Mouse (Mus musculus) heart, postnatal 0 days (tissue): ENCODE results near the gene Hist1h4c. TPM values are rescaled to one million over a fixed set of nuclear protein-coding genes. Genes with fewer than 3 reads are reported as not detected.
"Not testable (repeated sequence)": the region's sequence is repeated elsewhere in the genome, so short reads cannot be mapped to it uniquely, and the experiment has no call there.

ENCODE experiments used
- ATAC-seq: fragments of 200-750 bp; cut with Nextera tagmentation; 2 replicates; pipeline ENCODE4 v1.8.0; 2017; ENCODE audit warnings: low read depth, moderate number of reproducible peaks, moderate library complexity; ENCODE audit not compliant: insufficient read depth
- DNase-seq: peaks from one replicate; pipeline ENCODE4 v3.0.0-alpha.2; 2016; ENCODE audit warnings: low spot score
- H3K27ac ChIP-seq: fragments of 300-500 bp; sonication (generic); 2 replicates; pipeline ENCODE4 v1.5.1; 2014; ENCODE audit warnings: low read depth, mild to moderate bottlenecking
- H3K27me3 ChIP-seq: fragments of 300-500 bp; sonication (generic); 2 replicates; pipeline ENCODE4 v1.6.1; 2014; ENCODE audit warnings: low read length, mixed read lengths; ENCODE audit not compliant: control insufficient read depth, insufficient read depth
- H3K36me3 ChIP-seq: fragments of 300-500 bp; sonication (generic); replicated peaks from 2 replicates; pipeline ENCODE4 v1.6.1; 2014; ENCODE audit warnings: low read length, mixed read lengths; ENCODE audit not compliant: control insufficient read depth, insufficient read depth
- H3K4me1 ChIP-seq: fragments of 300-500 bp; sonication (generic); 2 replicates; pipeline ENCODE4 v1.6.1; 2014; ENCODE audit warnings: antibody characterized with exemption; ENCODE audit not compliant: control insufficient read depth, insufficient read depth
- H3K4me2 ChIP-seq: fragments of 300-500 bp; sonication (generic); 2 replicates; pipeline ENCODE4 v1.6.1; 2014; ENCODE audit warnings: low read depth, mild to moderate bottlenecking, low read length, moderate library complexity
- H3K4me3 ChIP-seq: fragments of 300-500 bp; sonication (generic); 2 replicates; pipeline ENCODE4 v1.5.1; 2014; ENCODE audit warnings: low read depth, low read length
- H3K9ac ChIP-seq: fragments of 300-500 bp; sonication (generic); replicated peaks from 2 replicates; pipeline ENCODE4 v1.6.1; 2014; ENCODE audit warnings: low read depth, low read length, mixed read lengths
- H3K9me3 ChIP-seq: fragments of 300-500 bp; sonication (generic); replicated peaks from 2 replicates; pipeline ENCODE4 v1.6.1; 2016; ENCODE audit warnings: low read length; ENCODE audit not compliant: control insufficient read depth
- CTCF ChIP-seq: IDR thresholded peaks from 2 replicates; pipeline ENCODE4 v1.5.1; 2016; ENCODE audit warnings: antibody characterized with exemption, control low read depth, low read depth
- EP300 ChIP-seq: IDR thresholded peaks from 2 replicates; pipeline ENCODE4 v1.6.1; 2016; ENCODE audit warnings: antibody characterized with exemption, low read depth
- WGBS: fragments of 180-500 bp; shearing (Covaris S2); extraction: QIAGEN DNeasy Blood & Tissue Kit; methylation state at CpG from one replicate; pipeline ENCODE4 v1.1.7; 2014; 5-methylcytosine and 5-hydroxymethylcytosine counted together
- polyA plus RNA-seq: library from polyadenylated mRNA; unstranded; fragments of >200 nt; fragmentation: Nextera tagmentation; extraction: Ambion mirVana; gene quantifications from 2 replicates; pipeline ENCODE4 v1.2.1, GENCODE M21; 2015
- total RNA-seq: library from RNA; depleted of rRNA; stranded (reverse); fragments of >200 nt; gene quantifications from 2 replicates; pipeline ENCODE4 v1.2.3, GENCODE M21; 2014; ENCODE audit warnings: low replicate concordance; rRNA removed

The Hist1h4c gene
- total RNA-seq (1,145 and 1,607 TPM in 2 replicates), polyA plus RNA-seq (1.5 and 1.7 TPM in 2 replicates)

DNA sequence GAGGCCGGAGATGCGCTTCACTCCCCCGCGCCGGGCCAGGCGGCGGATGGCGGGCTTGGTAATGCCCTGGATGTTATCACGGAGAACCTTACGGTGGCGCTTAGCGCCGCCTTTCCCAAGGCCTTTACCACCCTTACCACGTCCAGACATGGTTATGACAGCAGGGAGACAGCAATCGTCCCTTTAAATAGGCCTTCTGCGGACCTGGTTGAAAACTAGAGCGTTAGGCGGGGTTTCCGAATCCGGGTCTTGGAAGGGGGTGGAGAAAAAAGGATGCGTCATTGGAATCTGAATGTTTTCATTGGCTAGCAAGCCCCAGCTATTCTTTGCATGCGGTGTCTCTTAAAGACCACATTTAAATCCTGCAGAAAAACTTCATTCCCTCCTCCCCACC, at the start of gene Hist1h4c:
Gene Hist1h4c, minus strand, starts transcription at position 155 of the 394 bp plus-strand sequence.
- Histone ChIP-seq H3K36me3 (no peaks in the 10 kb centered on the region), H3K4me3 (peak within 1 kb of the TSS; percentile 50), H3K27me3 (no peaks in the 10 kb centered on the region), H3K9ac (peak within 1 kb of the TSS; percentile 65), H3K27ac (peak within 1 kb of the TSS; percentile 92), H3K4me1 (0 out of 2 replicates have a peak, but pooled peaks cover 6% of the 10 kb centered on the region), H3K4me2 (peak within 1 kb of the TSS; percentile 79), H3K9me3 (no peaks in the 10 kb centered on the region)
- DNase-seq (peak; percentile 99), ATAC-seq (peak; percentile 93)
- WGBS: 0% methylated on average over 16 of the region's 22 CpGs
- peak; percentile 98 for TF ChIP-seq EP300
- TF ChIP-seq CTCF: no peak

DNA sequence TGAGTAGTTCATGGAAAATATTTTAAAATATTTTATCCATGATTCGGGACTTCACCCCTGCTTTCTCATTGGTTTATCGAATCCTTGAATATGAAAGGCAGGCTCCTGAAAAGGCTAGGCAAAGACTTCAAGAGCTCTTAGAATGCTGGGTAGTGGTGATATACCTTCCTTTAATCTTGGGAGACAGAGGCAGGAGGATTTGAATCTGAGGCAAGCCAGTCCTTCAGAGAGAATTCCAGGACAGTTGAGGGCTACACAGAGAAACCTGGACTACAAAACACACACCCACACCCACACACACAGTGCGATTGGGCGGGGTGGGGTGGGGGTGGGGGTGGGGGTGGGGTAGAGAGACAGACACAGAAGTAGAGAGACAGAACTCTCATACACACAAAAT, 49.6 kb upstream of the Hist1h4c start:
- Histone ChIP-seq H3K4me2 (peak overlapping the region; percentile 60; the same call in 1 of the 2 replicates), H3K36me3 (no peaks in the 10 kb centered on the region), H3K4me3 (no peak overlapping the region), H3K9me3 (no peaks in the 10 kb centered on the region), H3K9ac (no peak overlapping the region), H3K4me1 (peaks cover 11% of the 10 kb centered on the region; the same call in 1 of the 2 replicates), H3K27me3 (no peaks in the 10 kb centered on the region), H3K27ac (peak overlapping the region; percentile 12; the same call in 1 of the 2 replicates)
- DNase-seq (no peak), ATAC-seq (no peak)
- TF ChIP-seq CTCF (no peak), EP300 (no peak)
- 20% methylated on average over 4 of the region's 4 CpGs for WGBS

- peaks cover 11% of the 10 kb centered on the region; the same call in 1 of the 2 replicates for H3K4me1 ChIP-seq
- peak overlapping the region; percentile 60 for H3K4me2 ChIP-seq
- 9% methylated on average over 11 of the region's 13 CpGs for WGBS
- H3K9ac ChIP-seq: peak overlapping the region; percentile 55
- no peak for TF ChIP-seq EP300
- TF ChIP-seq CTCF: no peak
- DNase-seq (no peak), ATAC-seq (0 out of 2 replicates have a peak, but pooled peaks have one; percentile 4)
- H3K27ac ChIP-seq: peak overlapping the region; percentile 98
- H3K36me3 ChIP-seq: no peaks in the 10 kb centered on the region
- H3K9me3 ChIP-seq: no peaks in the 10 kb centered on the region
- peak overlapping the region; percentile 38 for H3K4me3 ChIP-seq
- H3K27me3 ChIP-seq: no peaks in the 10 kb centered on the region
Measured at GRCm38 (mm10) chr13:23747081-23747891, 49.0 kb upstream of the Hist1h4c start.

- Histone ChIP-seq H3K9ac (peak within 1 kb of the TSS; percentile 55), H3K27ac (peak within 1 kb of the TSS; percentile 98), H3K4me3 (peak within 1 kb of the TSS; percentile 38), H3K4me1 (peaks cover 11% of the 10 kb centered on the region; the same call in 1 of the 2 replicates), H3K4me2 (peak within 1 kb of the TSS; percentile 60)
- ATAC-seq (peak; percentile 86), DNase-seq (peak; percentile 99)
- not testable (repeated sequence) for H3K9me3 ChIP-seq, H3K27me3 ChIP-seq, H3K36me3 ChIP-seq
- peak; percentile 52; the same call in 1 of the 2 replicates for TF ChIP-seq EP300
- WGBS: 1% methylated on average over 36 of the region's 58 CpGs
Measured at GRCm38 (mm10) chr13:23746201-23747080, 48.2 kb upstream of the Hist1h4c start, which contains the start of gene Hist1h2bb. Hist1h2bb (plus strand) TSS chr13:23746734.
